Mouse (Mus musculus) spleen, adult 2 months (tissue): Measurements from ENCODE around the gene Arhgap23. TPM values are rescaled to one million over a fixed set of nuclear protein-coding genes. Genes with fewer than 3 reads are reported as not detected.

ENCODE experiments used
- DNase-seq, 2 experiments: peaks; one replicate each; pipeline versions ENCODE4 v3.0.0 to v3.0.0-alpha.2; 2012 to 2021; ENCODE audit warnings: low spot score in 2 of 2, low read depth in 1 of 2
- H3K27ac ChIP-seq: fragments of 200-500 bp; 2 replicates; pipeline ENCODE4 v1.5.1; 2012; ENCODE audit warnings: low read length, inconsistent platforms; ENCODE audit not compliant: insufficient read depth
- H3K27me3 ChIP-seq: fragments of 200-500 bp; 2 replicates; pipeline ENCODE4 v1.6.1; 2012; ENCODE audit warnings: mild to moderate bottlenecking, moderate library complexity, low read length, inconsistent platforms; ENCODE audit not compliant: control insufficient read depth, insufficient read depth
- H3K36me3 ChIP-seq: fragments of 200-500 bp; 2 replicates; pipeline ENCODE4 v1.6.1; 2012; ENCODE audit warnings: mild to moderate bottlenecking, low read length, inconsistent platforms; ENCODE audit not compliant: control insufficient read depth, insufficient read depth
- H3K4me1 ChIP-seq: fragments of 200-500 bp; 2 replicates; pipeline ENCODE4 v1.6.1; 2011; ENCODE audit warnings: inconsistent platforms; ENCODE audit not compliant: control insufficient read depth, insufficient read depth, insufficient read length
- H3K4me3 ChIP-seq: fragments of 200-500 bp; 2 replicates; pipeline ENCODE4 v1.5.1; 2011; ENCODE audit warnings: mild to moderate bottlenecking, inconsistent platforms; ENCODE audit not compliant: insufficient read depth, insufficient read length; ENCODE audit errors: extremely low read depth
- CTCF ChIP-seq: fragments of 200-500 bp; IDR thresholded peaks from 2 replicates; pipeline ENCODE4 v1.5.1; 2011; ENCODE audit warnings: mild to moderate bottlenecking, inconsistent platforms; ENCODE audit not compliant: insufficient read depth, insufficient read length, insufficient replicate concordance; ENCODE audit errors: extremely low read depth
- POLR2A ChIP-seq: fragments of 200-500 bp; IDR thresholded peaks from 2 replicates; pipeline ENCODE4 v1.6.1; 2011; ENCODE audit warnings: low read depth, low read length, inconsistent platforms
- WGBS: fragments of 180-500 bp; shearing (Covaris S2); methylation state at CpG from one replicate; pipeline ENCODE4 v1.1.7; 2018; 5-methylcytosine and 5-hydroxymethylcytosine counted together
- polyA plus RNA-seq: library from polyadenylated mRNA; depleted of rRNA; stranded (reverse); fragments of >200 nt; gene quantifications from 2 replicates; pipeline ENCODE4 v1.2.3, GENCODE M21; 2012

Arhgap23 gene
- polyA plus RNA-seq, 1 experiment, result 39.7 TPM

DNA sequence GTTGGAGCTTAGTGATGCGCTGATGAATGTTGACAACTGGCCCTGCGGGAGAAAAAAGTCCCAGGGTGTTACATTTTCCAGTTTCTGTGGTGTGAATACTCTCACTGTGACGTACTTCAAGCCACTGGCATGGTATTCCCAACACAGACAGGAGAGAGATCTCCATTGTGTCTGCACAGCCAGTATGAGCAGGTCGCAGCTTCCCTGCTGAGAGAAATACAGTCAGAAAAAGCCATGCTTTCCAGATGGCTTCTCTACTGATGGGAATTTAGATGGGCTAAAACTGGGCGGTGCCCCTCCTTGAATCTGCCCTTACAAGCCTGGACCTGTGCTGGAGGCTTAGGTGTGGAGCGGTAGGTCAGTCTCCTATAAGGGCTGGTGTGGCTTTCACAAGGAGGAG lies 55.9 kb downstream of the Arhgap23 start:
- Histone ChIP-seq H3K27ac (no peak overlapping the region), H3K36me3 (no peaks in the 10 kb centered on the region), H3K4me1 (no peaks in the 10 kb centered on the region), H3K4me3 (no peak overlapping the region), H3K27me3 (no peaks in the 10 kb centered on the region)
- no peak for TF ChIP-seq POLR2A
- no peak for TF ChIP-seq CTCF
- 94% methylated on average over 6 of the region's 6 CpGs for WGBS
- no peak for DNase-seq

GRCm38 (mm10) chr11:97476334-97477095 lies 61.2 kb downstream of the Arhgap23 start:
- 74% methylated on average over 8 of the region's 8 CpGs for WGBS
- peak; percentile 38 to 41 for DNase-seq

GRCm38 (mm10) chr11:97477431-97477830 lies 62.1 kb downstream of the Arhgap23 start:
- H3K27ac ChIP-seq, result no peak overlapping the region
- no peaks in the 10 kb centered on the region for H3K27me3 ChIP-seq
- no peaks in the 10 kb centered on the region for H3K36me3 ChIP-seq
- no peak overlapping the region for H3K4me3 ChIP-seq
- DNase-seq, result no peak
- no peaks in the 10 kb centered on the region for H3K4me1 ChIP-seq
- TF ChIP-seq CTCF, result no peak
- TF ChIP-seq POLR2A, result no peak
- WGBS, result 94% methylated on average over 7 of the region's 7 CpGs

More at GRCm38 (mm10) chr11:97476334-97477095, 61.2 kb downstream of the Arhgap23 start:
- Histone ChIP-seq H3K4me1 (no peaks in the 10 kb centered on the region), H3K27me3 (no peaks in the 10 kb centered on the region), H3K4me3 (no peak overlapping the region), H3K36me3 (no peaks in the 10 kb centered on the region), H3K27ac (no peak overlapping the region)
- TF ChIP-seq POLR2A, result no peak
- TF ChIP-seq CTCF, result peak; percentile 33; the same call in 1 of the 2 replicates

- TF ChIP-seq CTCF (no peak), POLR2A (no peak)
- no peak overlapping the region for H3K4me3 ChIP-seq
- no peaks in the 10 kb centered on the region for H3K27me3 ChIP-seq
- no peaks in the 10 kb centered on the region for H3K36me3 ChIP-seq
- H3K4me1 ChIP-seq, result no peaks in the 10 kb centered on the region
- no peak for DNase-seq
- 87% methylated on average over 6 of the region's 6 CpGs for WGBS
- no peak overlapping the region for H3K27ac ChIP-seq
These were observed 63.0 kb downstream of the Arhgap23 start for GRCm38 (mm10) chr11:97478345-97478744.

DNA sequence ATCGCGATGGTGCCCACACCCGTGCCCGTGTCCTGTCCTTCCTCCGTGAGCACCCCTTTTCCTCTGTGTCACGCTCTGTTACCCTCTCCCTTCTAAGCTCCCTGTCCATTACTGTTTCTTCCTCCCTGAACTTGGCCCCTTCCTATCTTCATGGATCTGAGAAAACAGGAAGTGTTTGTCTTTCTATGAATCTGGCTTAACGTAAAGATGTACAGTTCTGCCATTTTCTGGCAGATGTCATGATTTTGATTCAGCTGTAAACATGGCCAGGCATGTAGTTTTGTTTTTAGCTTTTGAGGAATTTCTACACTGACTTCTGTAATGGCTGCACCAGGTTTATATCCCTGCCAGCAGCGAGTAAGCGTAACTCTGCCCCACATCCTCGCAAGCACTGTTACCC lies 63.8 kb downstream of the Arhgap23 start:
- Histone ChIP-seq H3K36me3 (no peaks in the 10 kb centered on the region), H3K4me1 (no peaks in the 10 kb centered on the region), H3K27ac (no peak overlapping the region), H3K4me3 (no peak overlapping the region), H3K27me3 (no peaks in the 10 kb centered on the region)
- WGBS, result 77% methylated on average over 10 of the region's 10 CpGs
- no peak for DNase-seq
- TF ChIP-seq POLR2A, result no peak
- no peak for TF ChIP-seq CTCF

GRCm38 (mm10) chr11:97479824-97480223 lies 64.5 kb downstream of the Arhgap23 start:
- 75% methylated on average over 8 of the region's 8 CpGs for WGBS
- TF ChIP-seq POLR2A, result no peak
- TF ChIP-seq CTCF, result no peak
- Histone ChIP-seq H3K27ac (no peak overlapping the region), H3K36me3 (no peaks in the 10 kb centered on the region), H3K4me3 (no peak overlapping the region), H3K27me3 (no peaks in the 10 kb centered on the region), H3K4me1 (no peaks in the 10 kb centered on the region)
- no peak for DNase-seq

- H3K27me3 ChIP-seq, result no peaks in the 10 kb centered on the region
- no peak overlapping the region for H3K4me3 ChIP-seq
- H3K36me3 ChIP-seq, result no peaks in the 10 kb centered on the region
- no peak overlapping the region for H3K27ac ChIP-seq
- no peak for DNase-seq
- 76% methylated on average over 8 of the region's 8 CpGs for WGBS
- TF ChIP-seq POLR2A (no peak), CTCF (no peak)
- no peaks in the 10 kb centered on the region for H3K4me1 ChIP-seq
These were observed 70.3 kb downstream of the Arhgap23 start for GRCm38 (mm10) chr11:97485661-97486060.
